Mouse (Mus musculus): ENCODE results near the gene Gpr25. TPM values are rescaled to one million over a fixed set of nuclear protein-coding genes. Genes with fewer than 3 reads are reported as not detected.

The Gpr25 gene
- total and polyA plus RNA-seq, 3 experiments, result not detected

DNA sequence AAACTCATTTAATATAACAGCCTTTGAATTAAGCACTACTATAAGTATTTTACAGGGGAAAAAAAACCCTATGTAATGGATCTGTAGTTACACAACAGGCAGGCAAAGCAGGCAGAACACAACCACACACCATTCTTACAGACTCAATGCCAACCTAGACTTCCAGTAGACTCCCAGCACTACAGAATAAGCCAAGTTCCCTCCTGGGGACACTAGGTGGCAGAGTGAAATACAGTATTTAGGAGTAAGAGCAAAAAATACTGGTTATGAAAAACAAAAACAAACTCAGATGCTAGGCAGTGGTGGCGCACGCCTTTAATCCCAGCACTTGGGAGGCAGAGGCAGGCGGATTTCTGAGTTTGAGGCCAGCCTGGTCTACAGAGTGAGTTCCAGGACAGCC lies 45.8 kb upstream of the Gpr25 start:
- Histone ChIP-seq H3K79me2 (ENCODE audit: control insufficient read depth, insufficient read depth, low read length, poor library complexity) (peaks cover 4% of the 10 kb centered on the region; the same call in 1 of the 2 replicates), H3K9me3 (replicated peaks; ENCODE audit: insufficient read depth, low read length) (no peaks in the 10 kb centered on the region), H3K4me1 (ENCODE audit: control insufficient read depth in 1 of 2, insufficient read depth in 2 of 2, low read length in 2 of 2) (peaks cover 0 to 6% of the 10 kb centered on the region in 2 experiments; a peak in 2 of 4 replicates), H3K27me3 (ENCODE audit: control insufficient read depth in 1 of 2, insufficient read depth in 2 of 2, low read length in 2 of 2) (no peaks in the 10 kb centered on the region), H3K9ac (ENCODE audit: control insufficient read depth, low read depth, low read length, poor library complexity, severe bottlenecking) (no peak overlapping the region), H3K27ac (ENCODE audit: control insufficient read depth, low read depth, low read length) (no peak overlapping the region), H3K4me3 (ENCODE audit: control insufficient read depth in 1 of 2, insufficient read depth in 1 of 2, low read depth in 2 of 2, low read length in 2 of 2) (no peak overlapping the region), H3K36me3 (ENCODE audit: control insufficient read depth in 1 of 2, insufficient read depth in 2 of 2, low read length in 2 of 2) (peaks cover 0 to 2% of the 10 kb centered on the region in 2 experiments; a peak in 3 of 4 replicates)
- DNase-seq (ENCODE audit: low read depth, low spot score), result peak; percentile 58
- peak; percentile 55 for TF ChIP-seq RAD21 (IDR thresholded peaks at IDR 0.05; ENCODE audit: low read depth, low read length)
- no peak for TF ChIP-seq NRF1 (IDR thresholded peaks at IDR 0.05; ENCODE audit: insufficient read depth, low read depth, low read length, poor library complexity, severe bottlenecking)
- TF ChIP-seq USF2 (IDR thresholded peaks at IDR 0.05; ENCODE audit: borderline replicate concordance in 1 of 2, insufficient read depth in 1 of 2, low read depth in 1 of 2, low read length in 2 of 2), result no peak
- no peak for TF ChIP-seq BHLHE40 (IDR thresholded peaks at IDR 0.05; ENCODE audit: borderline replicate concordance, low read depth, low read length)
- no peak for TF ChIP-seq HCFC1 (IDR thresholded peaks at IDR 0.05; ENCODE audit: low read depth, low read length)
- peak; percentile 29 for TF ChIP-seq ZC3H11A (IDR thresholded peaks at IDR 0.05; ENCODE audit: low read depth, low read length)
- TF ChIP-seq TAL1 (IDR thresholded peaks at IDR 0.05; ENCODE audit: low read length), result no peak
- TF ChIP-seq SMC3 (IDR thresholded peaks at IDR 0.05; ENCODE audit: low read depth, low read length), result peak; percentile 76
- no peak for TF ChIP-seq MAFK (IDR thresholded peaks at IDR 0.05; ENCODE audit: borderline replicate concordance, low read depth, low read length)
- TF ChIP-seq MYB (IDR thresholded peaks at IDR 0.05; ENCODE audit: low read depth, low read length), result no peak
- peak in 2 of 3 experiments; percentile 30 to 65; a peak in 4 of 6 replicates for TF ChIP-seq CTCF (IDR thresholded peaks at IDR 0.05 in 2 of 3, conservative IDR thresholded peaks at IDR 0.05 in 1 of 3; ENCODE audit: control insufficient read depth in 1 of 3, insufficient read depth in 1 of 3, low read depth in 2 of 3, low read length in 3 of 3, poor library complexity in 1 of 3, severe bottlenecking in 1 of 3)
- TF ChIP-seq GATA1 (IDR thresholded peaks at IDR 0.05; ENCODE audit: low read depth, low read length), result no peak
- TF ChIP-seq E2F4 (IDR thresholded peaks at IDR 0.05; ENCODE audit: borderline replicate concordance, low read depth, low read length), result no peak
- no peak for TF ChIP-seq POLR2AphosphoS2 (IDR thresholded peaks at IDR 0.05; ENCODE audit: low read length)
- TF ChIP-seq CHD2 (IDR thresholded peaks at IDR 0.05; ENCODE audit: low read length), result no peak
- no peak for TF ChIP-seq ETS1 (IDR thresholded peaks at IDR 0.05; ENCODE audit: low read depth, low read length)
- TF ChIP-seq ZMIZ1 (IDR thresholded peaks at IDR 0.05; ENCODE audit: low read depth, low read length), result no peak
- TF ChIP-seq GABPA (IDR thresholded peaks at IDR 0.05; ENCODE audit: low read depth, low read length), result no peak
- TF ChIP-seq POLR2AphosphoS5 (IDR thresholded peaks at IDR 0.05; ENCODE audit: borderline replicate concordance, low read depth, low read length), result no peak
- TF ChIP-seq TCF12 (IDR thresholded peaks at IDR 0.05; ENCODE audit: low read depth, low read length), result no peak
- TF ChIP-seq MYC (IDR thresholded peaks at IDR 0.05; ENCODE audit: low read depth, low read length), result no peak

DNA sequence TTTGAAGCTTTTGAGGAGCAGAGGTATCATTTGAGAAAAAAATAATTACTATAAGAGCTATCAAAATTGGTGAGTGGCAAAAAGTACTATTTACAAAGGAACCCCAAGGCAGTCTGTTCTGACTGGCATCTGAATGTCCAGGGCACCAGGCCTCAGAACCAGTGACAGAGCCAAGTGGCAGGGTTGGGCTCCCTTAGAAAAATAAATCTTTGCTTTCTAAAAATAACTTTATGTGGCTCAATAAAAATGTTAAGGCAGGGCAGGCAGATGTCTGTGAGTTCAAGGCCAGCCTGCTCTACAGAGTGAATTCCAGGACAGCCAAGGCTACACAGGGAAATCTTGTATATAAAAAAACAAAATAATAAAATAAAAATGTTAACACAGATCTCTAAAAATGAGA lies 33.3 kb upstream of the Gpr25 start:
- H3K27me3 ChIP-seq (ENCODE audit: control insufficient read depth in 1 of 2, insufficient read depth in 2 of 2, low read length in 2 of 2), result no peaks in the 10 kb centered on the region
- no peaks in the 10 kb centered on the region for H3K4me1 ChIP-seq (ENCODE audit: control insufficient read depth in 1 of 2, insufficient read depth in 2 of 2, low read length in 2 of 2)
- H3K9ac ChIP-seq (ENCODE audit: control insufficient read depth, low read depth, low read length, poor library complexity, severe bottlenecking), result no peak overlapping the region
- TF ChIP-seq MYB (IDR thresholded peaks at IDR 0.05; ENCODE audit: low read depth, low read length) (no peak), BHLHE40 (IDR thresholded peaks at IDR 0.05; ENCODE audit: borderline replicate concordance, low read depth, low read length) (no peak), NRF1 (IDR thresholded peaks at IDR 0.05; ENCODE audit: insufficient read depth, low read depth, low read length, poor library complexity, severe bottlenecking) (no peak), MXI1 (IDR thresholded peaks at IDR 0.05; ENCODE audit: low read depth, low read length) (no peak), UBTF (IDR thresholded peaks at IDR 0.05; ENCODE audit: borderline replicate concordance, insufficient read depth, low read depth, low read length) (no peak), ZC3H11A (IDR thresholded peaks at IDR 0.05; ENCODE audit: low read depth, low read length) (no peak), ELF1 (IDR thresholded peaks at IDR 0.05; ENCODE audit: low read depth, low read length) (no peak), KAT2A (conservative IDR thresholded peaks at IDR 0.05; ENCODE audit: low read depth, low read length) (no peak), GATA1 (IDR thresholded peaks at IDR 0.05; ENCODE audit: low read depth, low read length) (no peak), SIN3A (IDR thresholded peaks at IDR 0.05; ENCODE audit: low read length) (no peak), MEF2A (IDR thresholded peaks at IDR 0.05; ENCODE audit: extremely low read depth, insufficient replicate concordance, low read depth, low read length, poor library complexity, severe bottlenecking) (no peak), MYC (IDR thresholded peaks at IDR 0.05; ENCODE audit: low read depth, low read length) (no peak), RCOR1 (IDR thresholded peaks at IDR 0.05; ENCODE audit: low read depth, low read length) (no peak), EP300 (IDR thresholded peaks at IDR 0.05; ENCODE audit: low read depth in 1 of 2, low read length in 2 of 2) (no peak), NELFE (IDR thresholded peaks at IDR 0.05; ENCODE audit: low read depth, low read length) (no peak), RAD21 (IDR thresholded peaks at IDR 0.05; ENCODE audit: low read depth, low read length) (no peak), POLR2A (IDR thresholded peaks at IDR 0.05; ENCODE audit: control insufficient read depth in 1 of 2, insufficient read depth in 1 of 2, low read depth in 1 of 2, low read length in 2 of 2, poor library complexity in 1 of 2) (no peak)
- no peaks in the 10 kb centered on the region for H3K36me3 ChIP-seq (ENCODE audit: control insufficient read depth in 1 of 2, insufficient read depth in 2 of 2, low read length in 2 of 2)
- no peak overlapping the region for H3K4me3 ChIP-seq (ENCODE audit: control insufficient read depth in 1 of 2, insufficient read depth in 1 of 2, low read depth in 2 of 2, low read length in 2 of 2)
- no peak for DNase-seq (ENCODE audit: low read depth, low spot score)
- no peak overlapping the region for H3K27ac ChIP-seq (ENCODE audit: control insufficient read depth, low read depth, low read length)
- no peaks in the 10 kb centered on the region for H3K9me3 ChIP-seq (replicated peaks; ENCODE audit: insufficient read depth, low read length)
- no peaks in the 10 kb centered on the region for H3K79me2 ChIP-seq (ENCODE audit: control insufficient read depth, insufficient read depth, low read length, poor library complexity)

Data from MEL (cell line).